Mouse (Mus musculus) stomach, postnatal 0 days (tissue): ENCODE measurements around the gene Pef1.

ENCODE experiments used
- CTCF ChIP-seq: IDR thresholded peaks from 2 replicates; pipeline ENCODE4 v1.5.1; 2016; ENCODE audit warnings: antibody characterized with exemption, low read depth, mild to moderate bottlenecking, moderate library complexity
- EP300 ChIP-seq: optimal IDR thresholded peaks from 2 replicates; pipeline ENCODE3; 2016; ENCODE audit warnings: antibody characterized with exemption

- no peak for TF ChIP-seq CTCF
- TF ChIP-seq EP300 = no peak
These were observed 29.0 kb upstream of the Pef1 start for GRCm38 (mm10) chr4:130073367-130073766.
